Mouse (Mus musculus) cerebellum, adult 2 months (tissue): ENCODE measurements at regions not wholly inside any gene's neighbourhood (a gene's known extent, or its start where the extent isn't known, plus 50 kb on each side); places are given as distances from the start of the nearest gene placed in this dataset.

Experiments used
- CTCF ChIP-seq: fragments of 200-500 bp; IDR thresholded peaks from 2 replicates; pipeline ENCODE4 v1.5.1; 2011; ENCODE audit warnings: low read depth, mild to moderate bottlenecking, control low read depth, low read length, moderate library complexity, borderline replicate concordance; ENCODE audit not compliant: insufficient read depth
- POLR2A ChIP-seq: fragments of 200-500 bp; IDR thresholded peaks from 2 replicates; pipeline ENCODE4 v1.6.1; 2011; ENCODE audit warnings: low read length, control low read depth, borderline replicate concordance; ENCODE audit not compliant: insufficient read depth

- no peak for TF ChIP-seq CTCF
- no peak for TF ChIP-seq POLR2A
Observed at GRCm38 (mm10) chr17:63794352-63794751, 68.5 kb upstream of the Fer start.
